Mouse (Mus musculus) G1E (cell line): ENCODE results near the gene Vgf. TPM values are rescaled to one million over a fixed set of nuclear protein-coding genes. Genes with fewer than 3 reads are reported as not detected.

Source experiments
- ATAC-seq: 2 replicates; pipeline ENCODE4 v1.8.0; 2016; ENCODE audit warnings: mild to moderate bottlenecking; ENCODE audit not compliant: insufficient number of reproducible peaks, poor library complexity, low FRiP score, severe bottlenecking; ENCODE audit errors: extremely low read depth
- DNase-seq: peaks from one replicate; pipeline ENCODE4 v3.0.0; 2012; ENCODE audit warnings: low spot score
- H3K27me3 ChIP-seq: 2 replicates; pipeline ENCODE4 v1.6.1; 2012; ENCODE audit warnings: mild to moderate bottlenecking, low read length, inconsistent platforms; ENCODE audit not compliant: insufficient read depth
- H3K36me3 ChIP-seq: replicated peaks from 2 replicates; pipeline ENCODE3; 2012; ENCODE audit warnings: mild to moderate bottlenecking, inconsistent platforms
- H3K4me1 ChIP-seq: 2 replicates; pipeline ENCODE4 v1.6.1; 2012; ENCODE audit warnings: low read depth, low read length, inconsistent platforms, mixed read lengths; ENCODE audit not compliant: insufficient read depth
- H3K4me3 ChIP-seq: 2 replicates; pipeline ENCODE4 v1.5.1; 2012; ENCODE audit warnings: low read depth, mild to moderate bottlenecking, inconsistent platforms, low read length, moderate library complexity, mixed read lengths
- H3K9me3 ChIP-seq: replicated peaks from 2 replicates; pipeline ENCODE4 v1.6.1; 2012; ENCODE audit warnings: inconsistent platforms
- CTCF ChIP-seq: IDR thresholded peaks from 2 replicates; pipeline ENCODE4 v1.5.1; 2012; ENCODE audit warnings: low read depth, low read length, inconsistent platforms, mixed read lengths
- GATA1 ChIP-seq: IDR thresholded peaks from 2 replicates; pipeline ENCODE4 v1.6.1; 2012; ENCODE audit warnings: borderline replicate concordance, low read length, inconsistent platforms, mixed read lengths
- GATA2 ChIP-seq: IDR thresholded peaks from 2 replicates; pipeline ENCODE4 v1.6.1; 2012; ENCODE audit warnings: low read depth, low read length, inconsistent platforms, borderline replicate concordance
- POLR2AphosphoS5 ChIP-seq: IDR thresholded peaks from 2 replicates; pipeline ENCODE4 v1.6.1; 2012; ENCODE audit warnings: low read depth, low read length, inconsistent platforms; ENCODE audit not compliant: insufficient replicate concordance
- TAL1 ChIP-seq: conservative IDR thresholded peaks from 2 replicates; pipeline ENCODE4 v1.6.1; 2012; ENCODE audit warnings: low read depth, low read length, inconsistent platforms, mixed read lengths
- polyA plus RNA-seq: library from polyadenylated mRNA; stranded (reverse); fragments of >175 nt; gene quantifications from 2 replicates; pipeline ENCODE4 v1.2.3, GENCODE M21; 2012
- total RNA-seq, 2 experiments: library from RNA; stranded (forward) in 1 of 2; stranded (reverse) in 1 of 2; fragments of 200-1000 nt in 1 of 2; fragments of >200 nt in 1 of 2; fragmentation: Nextera tagmentation in 1 of 2; gene quantifications; 2 replicates each; pipeline ENCODE4 v1.2.3; 2014 to 2017

Gene Vgf
- total and polyA plus RNA-seq, 3 experiments = 0.11 to 0.59 TPM; not detected in 1

GRCm38 (mm10) chr5:137078041-137078440 lies 51.8 kb downstream of the Vgf start:
- Histone ChIP-seq H3K4me3 (no peak overlapping the region), H3K27me3 (no peaks in the 10 kb centered on the region), H3K36me3 (no peaks in the 10 kb centered on the region), H3K9me3 (no peaks in the 10 kb centered on the region), H3K4me1 (peaks cover 50% of the 10 kb centered on the region)
- TF ChIP-seq POLR2AphosphoS5 (no peak), TAL1 (no peak), GATA2 (no peak), CTCF (no peak), GATA1 (no peak)
- ATAC-seq (no peak), DNase-seq (no peak)

GRCm38 (mm10) chr5:137078616-137079015 lies 52.4 kb downstream of the Vgf start:
- no peaks in the 10 kb centered on the region for H3K36me3 ChIP-seq
- ATAC-seq = no peak
- DNase-seq = no peak
- no peaks in the 10 kb centered on the region for H3K27me3 ChIP-seq
- H3K4me1 ChIP-seq = peaks cover 54% of the 10 kb centered on the region
- no peak for TF ChIP-seq CTCF
- no peaks in the 10 kb centered on the region for H3K9me3 ChIP-seq
- no peak overlapping the region for H3K4me3 ChIP-seq

GRCm38 (mm10) chr5:137079849-137080248 lies 53.7 kb downstream of the Vgf start:
- peaks cover 52% of the 10 kb centered on the region for H3K4me1 ChIP-seq
- TF ChIP-seq GATA2 (no peak), CTCF (no peak), TAL1 (no peak), POLR2AphosphoS5 (no peak), GATA1 (no peak)
- no peak overlapping the region for H3K4me3 ChIP-seq
- H3K27me3 ChIP-seq = no peaks in the 10 kb centered on the region
- ATAC-seq (no peak), DNase-seq (no peak)
- no peaks in the 10 kb centered on the region for H3K36me3 ChIP-seq
- H3K9me3 ChIP-seq = no peaks in the 10 kb centered on the region

Other genes starting within 250 kb of the Vgf start
- not detected in 2 replicates for gene Col26a1, start 143.2 kb upstream of the Vgf start, total RNA-seq (2014; fragmentation: Nextera tagmentation)
- 0.23 and 0.38 TPM in 2 replicates for gene Col26a1, start 143.2 kb upstream of the Vgf start, total RNA-seq (2017)
- not detected in 2 replicates for gene Col26a1, start 143.2 kb upstream of the Vgf start, polyA plus RNA-seq
- 10.5 and 16.6 TPM in 2 replicates for gene Ift22, start 118.2 kb upstream of the Vgf start, total RNA-seq (2014; fragmentation: Nextera tagmentation)
- gene Ift22, start 118.2 kb upstream of the Vgf start, total RNA-seq (2017) = 5.6 and 6.1 TPM in 2 replicates
- gene Ift22, start 118.2 kb upstream of the Vgf start, polyA plus RNA-seq = 3.9 and 6.5 TPM in 2 replicates
- 143 and 157 TPM in 2 replicates for gene Fis1, start 73.1 kb upstream of the Vgf start, total RNA-seq (2014; fragmentation: Nextera tagmentation)
- gene Fis1, start 73.1 kb upstream of the Vgf start, total RNA-seq (2017) = 152 and 170 TPM in 2 replicates
- 439 and 593 TPM in 2 replicates for gene Fis1, start 73.1 kb upstream of the Vgf start, polyA plus RNA-seq
- 1.6 TPM in 1 of 2 replicates, not detected in the other for gene Cldn15, start 59.8 kb upstream of the Vgf start, total RNA-seq (2014; fragmentation: Nextera tagmentation)
- gene Cldn15, start 59.8 kb upstream of the Vgf start, total RNA-seq (2017) = 0.05 TPM in 1 of 2 replicates, not detected in the other
- 0.08 and 0.13 TPM in 2 replicates for gene Cldn15, start 59.8 kb upstream of the Vgf start, polyA plus RNA-seq
- gene Plod3, start 39.4 kb upstream of the Vgf start, total RNA-seq (2014; fragmentation: Nextera tagmentation) = 21.4 and 39.8 TPM in 2 replicates
- 19.7 and 20.7 TPM in 2 replicates for gene Plod3, start 39.4 kb upstream of the Vgf start, total RNA-seq (2017)
- 33.1 and 33.9 TPM in 2 replicates for gene Plod3, start 39.4 kb upstream of the Vgf start, polyA plus RNA-seq
- gene Znhit1, start 38.4 kb upstream of the Vgf start, total RNA-seq (2014; fragmentation: Nextera tagmentation) = 88.7 and 113 TPM in 2 replicates
- gene Znhit1, start 38.4 kb upstream of the Vgf start, total RNA-seq (2017) = 35.5 and 43.4 TPM in 2 replicates
- gene Znhit1, start 38.4 kb upstream of the Vgf start, polyA plus RNA-seq = 247 and 287 TPM in 2 replicates
- gene Ap1s1, start 19.7 kb downstream of the Vgf start, total RNA-seq (2014; fragmentation: Nextera tagmentation) = 36.8 and 37.5 TPM in 2 replicates
- 104 and 115 TPM in 2 replicates for gene Ap1s1, start 19.7 kb downstream of the Vgf start, total RNA-seq (2017)
- 136 and 173 TPM in 2 replicates for gene Ap1s1, start 19.7 kb downstream of the Vgf start, polyA plus RNA-seq
- 76.9 and 92.3 TPM in 2 replicates for gene Serpine1, start 45.9 kb downstream of the Vgf start, total RNA-seq (2014; fragmentation: Nextera tagmentation)
- gene Serpine1, start 45.9 kb downstream of the Vgf start, total RNA-seq (2017) = 18.6 and 20.4 TPM in 2 replicates
- gene Serpine1, start 45.9 kb downstream of the Vgf start, polyA plus RNA-seq = 1.1 and 1.9 TPM in 2 replicates
- 29.7 and 55.3 TPM in 2 replicates for gene Trim56, start 89.8 kb downstream of the Vgf start, total RNA-seq (2014; fragmentation: Nextera tagmentation)
- 25.8 and 34.1 TPM in 2 replicates for gene Trim56, start 89.8 kb downstream of the Vgf start, total RNA-seq (2017)
- gene Trim56, start 89.8 kb downstream of the Vgf start, polyA plus RNA-seq = 16.7 and 19.2 TPM in 2 replicates
- gene Muc3, start 122.9 kb downstream of the Vgf start, total RNA-seq (2014; fragmentation: Nextera tagmentation) = not detected in 2 replicates
- gene Muc3, start 122.9 kb downstream of the Vgf start, total RNA-seq (2017) = 0.12 TPM in 1 of 2 replicates, not detected in the other
- gene Muc3, start 122.9 kb downstream of the Vgf start, polyA plus RNA-seq = not detected in 2 replicates
- gene Muc3a, start 186.0 kb downstream of the Vgf start, total RNA-seq (2014; fragmentation: Nextera tagmentation) = 0.98 TPM in 1 of 2 replicates, not detected in the other
- 0.17 TPM in 1 of 2 replicates, not detected in the other for gene Muc3a, start 186.0 kb downstream of the Vgf start, total RNA-seq (2017)
- gene Muc3a, start 186.0 kb downstream of the Vgf start, polyA plus RNA-seq = not detected in 2 replicates